Mouse (Mus musculus): ENCODE measurements around the gene 2310009B15Rik. TPM values are rescaled to one million over a fixed set of nuclear protein-coding genes. Genes with fewer than 3 reads are reported as not detected.

Gene 2310009B15Rik
- polyA plus RNA-seq, 1 experiment from 2014 or later, result 50.8 TPM

DNA sequence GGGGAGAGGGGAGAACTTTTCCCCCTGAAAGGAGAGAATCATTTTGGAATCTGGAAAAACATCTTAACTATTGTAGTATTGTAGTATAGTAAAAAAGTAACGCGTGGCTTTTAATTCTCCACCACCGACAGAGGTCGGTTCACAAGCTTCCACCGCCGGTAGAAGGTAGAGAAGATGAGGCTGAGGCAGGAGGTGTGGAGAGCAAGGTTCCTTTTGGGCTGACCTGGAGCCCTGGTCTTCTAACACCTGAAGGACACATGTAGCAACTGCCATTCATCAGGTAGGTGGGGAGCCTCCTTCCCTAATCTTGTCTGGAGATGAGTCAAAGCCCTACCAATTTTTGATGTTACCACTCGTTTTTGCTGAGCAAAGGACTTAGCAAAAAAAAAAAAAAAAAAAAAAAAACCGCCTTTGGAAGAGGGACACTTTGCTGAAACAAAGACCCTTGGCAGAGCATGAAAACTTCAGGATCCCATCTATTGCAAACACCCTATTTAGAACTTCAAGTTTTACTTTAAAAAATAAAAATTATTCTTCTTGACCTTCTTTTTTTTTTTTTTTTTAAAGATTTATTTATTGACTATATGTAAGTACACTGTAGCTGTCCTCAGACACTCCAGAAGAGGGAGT lies 7.0 kb downstream of the 2310009B15Rik start:
- WGBS, result 7% methylated on average over 8 of the region's 8 CpGs
- Histone ChIP-seq H3K27me3 (peaks cover 61% of the 10 kb centered on the region), H3K4me1 (replicated peaks) (peaks cover 18% of the 10 kb centered on the region), H3K9ac (replicated peaks) (no peak overlapping the region), H3K4me3 (replicated peaks) (0 out of 2 replicates have a peak overlapping the region, but pooled peaks have one; percentile 55), H3K36me3 (peaks cover 10% of the 10 kb centered on the region; the same call in 1 of the 2 replicates), H3K9me3 (no peaks in the 10 kb centered on the region), H3K27ac (no peak overlapping the region), H3K4me2 (replicated peaks) (peak overlapping the region; percentile 67)
- ATAC-seq, result no peak

DNA sequence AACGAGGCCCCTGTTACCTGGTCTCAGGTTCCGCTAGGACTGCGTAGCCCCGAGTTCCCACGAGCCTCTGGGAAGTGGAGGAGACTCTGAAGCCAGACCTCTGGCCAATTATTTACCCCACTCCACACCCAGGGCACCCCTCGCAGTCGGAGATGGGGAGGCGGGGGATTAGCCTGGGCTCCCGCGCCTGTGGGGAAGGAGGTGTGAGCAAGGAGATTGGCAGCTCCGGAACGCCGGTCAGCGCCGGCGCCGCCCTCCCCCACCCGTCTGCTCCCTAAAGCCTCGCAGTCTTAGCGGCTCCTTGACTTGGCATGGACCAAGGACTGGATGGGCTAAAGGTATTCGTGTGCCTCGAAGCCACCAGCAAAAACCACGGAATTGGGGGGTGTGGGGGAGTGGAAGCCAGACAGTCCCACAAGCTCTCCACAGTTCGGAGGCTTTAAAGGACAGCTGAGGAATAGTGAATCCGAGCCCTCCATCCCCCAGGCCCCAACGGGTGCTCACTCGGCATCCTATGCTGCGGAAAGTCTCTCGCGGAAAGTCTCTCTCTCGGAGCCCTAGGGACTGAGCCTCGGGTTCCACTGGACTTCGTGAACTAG lies 8.0 kb downstream of the 2310009B15Rik start, which contains the start of gene Lhx9:
Gene Lhx9, minus strand, starts transcription at position 67 of the 599 bp plus-strand sequence.
- peak; percentile 79 for ATAC-seq
- peak within 1 kb of the TSS; percentile 90 for H3K27ac ChIP-seq
- peak within 1 kb of the TSS; percentile 67 for H3K4me2 ChIP-seq (replicated peaks)
- WGBS, result under 1% methylated on average over 33 of the region's 33 CpGs
- peaks cover 10% of the 10 kb centered on the region; the same call in 1 of the 2 replicates for H3K36me3 ChIP-seq
- H3K4me1 ChIP-seq (replicated peaks), result peaks cover 26% of the 10 kb centered on the region
- H3K27me3 ChIP-seq, result peaks cover 72% of the 10 kb centered on the region
- peak within 1 kb of the TSS; percentile 95 for H3K9ac ChIP-seq (replicated peaks)
- peak within 1 kb of the TSS; percentile 55 for H3K4me3 ChIP-seq (replicated peaks)
- H3K9me3 ChIP-seq, result no peaks in the 10 kb centered on the region

DNA sequence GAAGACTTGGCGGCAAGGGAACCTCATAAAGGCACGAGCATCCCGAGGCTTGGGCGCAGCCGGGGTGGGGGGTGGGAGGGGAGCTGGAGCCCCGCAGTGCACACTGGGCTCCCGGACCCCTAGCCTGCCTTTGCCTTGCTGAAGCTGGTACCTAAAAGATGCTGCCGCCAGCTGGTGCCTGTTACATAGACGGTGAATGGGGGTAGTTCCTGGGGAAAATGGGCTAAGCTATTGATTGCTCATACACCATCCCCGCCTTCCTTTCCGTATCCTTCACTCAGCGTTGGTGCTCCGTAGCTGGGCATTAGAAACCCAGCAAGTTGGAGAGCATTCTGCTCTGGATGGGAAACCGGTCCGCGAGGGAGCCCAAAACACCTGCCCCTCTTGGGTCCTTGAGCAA lies 8.6 kb downstream of the 2310009B15Rik start:
- WGBS, result 0% methylated on average over 16 of the region's 16 CpGs
- H3K4me3 ChIP-seq (replicated peaks), result peak overlapping the region; percentile 55
- ATAC-seq, result peak; percentile 60
- H3K27ac ChIP-seq, result peak overlapping the region; percentile 90
- H3K9ac ChIP-seq (replicated peaks), result peak overlapping the region; percentile 72
- peaks cover 77% of the 10 kb centered on the region for H3K27me3 ChIP-seq
- no peaks in the 10 kb centered on the region for H3K9me3 ChIP-seq
- H3K4me2 ChIP-seq (replicated peaks), result peak overlapping the region; percentile 67
- H3K4me1 ChIP-seq (replicated peaks), result peaks cover 31% of the 10 kb centered on the region
- peaks cover 10% of the 10 kb centered on the region; the same call in 1 of the 2 replicates for H3K36me3 ChIP-seq

DNA sequence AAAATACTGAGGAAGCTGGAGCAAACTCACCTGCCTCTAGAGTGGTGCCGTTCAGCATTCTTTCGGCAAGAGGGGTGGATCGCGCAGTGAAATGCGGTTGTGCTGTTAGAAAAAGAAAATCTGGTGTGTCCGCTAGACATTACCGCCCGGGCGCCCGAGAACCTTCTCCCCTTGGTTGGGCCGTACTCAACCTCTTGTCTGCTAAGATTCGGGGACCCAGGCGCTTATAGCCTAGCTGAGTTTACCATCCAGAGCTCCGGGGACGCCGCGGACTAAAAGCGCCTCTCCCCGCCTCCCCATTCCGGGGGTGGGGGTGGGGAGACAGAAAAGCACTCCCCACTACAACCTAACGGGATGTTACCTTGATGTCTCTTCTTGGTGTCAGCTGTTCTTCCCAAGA lies 9.5 kb downstream of the 2310009B15Rik start:
- Histone ChIP-seq H3K9me3 (no peaks in the 10 kb centered on the region), H3K27ac (peak overlapping the region; percentile 88), H3K36me3 (peaks cover 10% of the 10 kb centered on the region; the same call in 1 of the 2 replicates), H3K4me1 (replicated peaks) (peaks cover 35% of the 10 kb centered on the region), H3K27me3 (peaks cover 85% of the 10 kb centered on the region), H3K4me2 (replicated peaks) (peak overlapping the region; percentile 67), H3K4me3 (replicated peaks) (peak overlapping the region; percentile 55), H3K9ac (replicated peaks) (peak overlapping the region; percentile 95)
- ATAC-seq, result no peak
- under 1% methylated on average over 21 of the region's 21 CpGs for WGBS

DNA sequence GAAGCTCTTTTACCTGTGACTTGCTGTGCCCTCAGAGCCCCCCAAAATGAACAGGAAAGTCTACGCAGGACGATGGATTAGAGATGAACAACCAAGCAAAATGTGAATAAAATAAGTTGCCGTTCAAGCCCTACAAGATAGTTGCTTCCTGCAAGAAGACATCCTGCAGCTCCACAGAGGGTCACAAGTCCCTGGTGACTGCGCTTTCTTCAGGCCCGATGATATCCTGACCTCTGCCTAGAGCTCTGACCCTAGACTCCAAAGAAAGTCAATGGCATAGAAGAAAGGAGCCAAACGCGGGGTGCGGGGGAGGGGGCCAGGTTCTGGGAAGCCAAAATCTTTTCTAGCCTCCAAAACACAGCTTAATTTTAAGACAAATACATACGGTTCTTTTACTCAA lies 10.1 kb downstream of the 2310009B15Rik start:
- peaks cover 84% of the 10 kb centered on the region for H3K27me3 ChIP-seq

DNA sequence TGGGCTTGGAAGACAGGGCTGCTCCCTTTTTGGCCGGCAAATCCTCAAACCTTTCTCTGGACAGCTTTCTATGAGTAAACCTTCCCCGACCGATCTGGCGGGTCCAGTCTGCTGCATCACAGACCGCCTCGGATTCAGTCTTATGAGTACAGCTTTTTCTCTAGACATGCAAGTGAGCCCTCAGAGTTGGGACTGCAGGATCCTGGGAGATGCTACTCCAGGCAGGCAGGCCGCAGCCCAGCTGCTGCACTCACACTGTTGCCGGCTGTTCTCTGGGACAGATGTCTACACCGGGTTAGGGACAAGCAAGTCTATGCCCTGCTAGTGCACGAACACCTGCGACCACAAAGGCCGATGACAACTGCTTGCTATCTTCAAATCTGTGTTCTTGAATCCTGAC lies 10.5 kb downstream of the 2310009B15Rik start:
- 2% methylated on average over 12 of the region's 12 CpGs for WGBS
- H3K27ac ChIP-seq, result peak overlapping the region; percentile 88
- H3K4me1 ChIP-seq (replicated peaks), result peaks cover 41% of the 10 kb centered on the region

More for the DNA sequence above, 10.1 kb downstream of the 2310009B15Rik start:
- 2% methylated on average over 9 of the region's 9 CpGs for WGBS
- Histone ChIP-seq H3K4me1 (replicated peaks) (peaks cover 37% of the 10 kb centered on the region), H3K36me3 (peaks cover 8% of the 10 kb centered on the region; the same call in 1 of the 2 replicates), H3K9me3 (no peaks in the 10 kb centered on the region), H3K27ac (peak overlapping the region; percentile 88), H3K9ac (replicated peaks) (peak overlapping the region; percentile 95), H3K4me2 (replicated peaks) (peak overlapping the region; percentile 67), H3K4me3 (replicated peaks) (peak overlapping the region; percentile 55)
- ATAC-seq, result no peak

DNA sequence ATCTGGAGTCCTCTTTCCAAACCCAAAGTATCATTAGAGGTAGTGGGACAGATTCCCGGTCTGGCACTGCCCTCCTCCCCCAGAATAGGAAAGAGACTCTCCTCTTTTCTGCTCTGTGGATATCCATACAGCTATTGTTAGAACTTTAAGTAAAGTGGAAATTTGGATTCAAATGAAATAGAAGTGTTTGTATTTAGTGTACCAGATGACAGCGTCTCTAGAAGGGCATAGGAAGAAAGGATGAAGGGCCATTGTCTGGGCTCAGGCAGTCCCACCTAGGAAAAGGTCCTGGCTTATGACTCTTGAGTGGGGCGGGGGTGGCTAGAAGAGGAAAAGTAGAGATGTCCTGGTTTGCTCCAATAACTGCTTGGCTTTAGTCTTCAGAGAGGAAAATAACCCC lies 11.2 kb downstream of the 2310009B15Rik start:
- Histone ChIP-seq H3K27me3 (peaks cover 74% of the 10 kb centered on the region), H3K4me2 (replicated peaks) (peak overlapping the region; percentile 67), H3K9ac (replicated peaks) (peak overlapping the region; percentile 95), H3K27ac (peak overlapping the region; percentile 88), H3K36me3 (no peaks in the 10 kb centered on the region), H3K9me3 (no peaks in the 10 kb centered on the region), H3K4me1 (replicated peaks) (peaks cover 41% of the 10 kb centered on the region), H3K4me3 (replicated peaks) (peak overlapping the region; percentile 55)
- no peak for ATAC-seq
- WGBS, result 13% methylated on average over 3 of the region's 3 CpGs

More for the DNA sequence above, 10.5 kb downstream of the 2310009B15Rik start:
- H3K36me3 ChIP-seq, result peaks cover 4% of the 10 kb centered on the region; the same call in 1 of the 2 replicates
- peak overlapping the region; percentile 55 for H3K4me3 ChIP-seq (replicated peaks)
- no peaks in the 10 kb centered on the region for H3K9me3 ChIP-seq
- H3K4me2 ChIP-seq (replicated peaks), result peak overlapping the region; percentile 67
- peak overlapping the region; percentile 95 for H3K9ac ChIP-seq (replicated peaks)
- ATAC-seq, result no peak
- H3K27me3 ChIP-seq, result peaks cover 80% of the 10 kb centered on the region

DNA sequence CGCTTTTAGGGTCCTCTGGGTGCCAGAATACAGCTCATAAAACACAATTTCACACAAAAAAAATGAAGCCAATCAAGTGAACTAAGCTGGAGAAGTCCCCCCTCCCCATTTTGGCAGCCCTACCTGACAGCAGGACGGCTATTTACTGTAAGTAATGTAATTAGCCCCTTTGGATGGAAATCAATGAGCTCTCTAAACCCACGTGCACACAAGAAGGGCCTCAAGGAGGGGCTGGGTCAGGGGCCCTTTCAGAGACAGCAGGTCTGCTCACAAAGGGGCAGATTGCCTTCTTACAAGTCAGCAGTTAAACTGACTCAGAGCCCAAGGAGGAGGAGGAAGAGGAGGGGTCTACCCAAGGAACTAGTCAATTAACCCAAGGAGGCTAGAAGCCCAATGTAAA lies 12.5 kb downstream of the 2310009B15Rik start:
- Histone ChIP-seq H3K36me3 (no peaks in the 10 kb centered on the region), H3K9ac (replicated peaks) (peak overlapping the region; percentile 95), H3K27ac (peak overlapping the region; percentile 96), H3K4me3 (replicated peaks) (peak overlapping the region; percentile 55), H3K4me1 (replicated peaks) (peaks cover 38% of the 10 kb centered on the region), H3K27me3 (peaks cover 72% of the 10 kb centered on the region), H3K4me2 (replicated peaks) (peak overlapping the region; percentile 67), H3K9me3 (no peaks in the 10 kb centered on the region)
- ATAC-seq, result no peak
- WGBS, result 0% methylated on average over 3 of the region's 3 CpGs

DNA sequence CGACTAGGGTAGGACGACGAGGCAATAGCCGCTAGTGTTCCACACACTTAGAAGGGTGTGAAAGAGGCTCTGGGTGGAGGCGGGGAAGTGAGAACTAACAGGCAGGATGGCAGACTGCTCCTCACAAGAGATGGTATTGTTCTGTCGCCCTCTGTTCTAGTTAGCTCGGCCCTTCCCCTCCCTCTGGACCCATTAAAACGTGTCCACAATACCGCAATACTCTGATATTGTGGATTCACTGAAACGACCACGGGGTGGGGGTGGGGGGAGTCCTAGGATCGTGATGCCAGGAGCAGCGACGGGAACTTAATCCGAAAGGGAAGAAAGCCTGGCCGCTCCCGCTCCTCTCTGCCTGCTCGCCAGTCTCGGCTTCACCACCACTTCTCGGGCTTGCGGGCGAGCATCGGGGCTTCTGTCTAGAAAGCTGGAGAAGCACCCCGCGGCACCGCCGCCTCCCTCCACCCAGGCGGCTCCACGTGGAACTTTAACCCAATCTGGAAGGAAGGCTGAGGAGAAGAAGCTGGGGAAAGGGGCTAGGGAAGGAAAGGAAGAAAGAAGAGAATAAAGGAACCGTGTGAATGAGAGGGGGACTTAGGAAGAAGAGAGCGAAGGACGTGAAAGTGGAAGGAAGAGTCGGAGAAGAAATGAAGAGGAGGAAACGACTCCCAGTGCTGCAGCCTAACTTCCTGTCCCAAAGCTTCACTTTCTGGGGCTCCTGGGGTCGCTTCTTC lies 13.1 kb downstream of the 2310009B15Rik start:
- Histone ChIP-seq H3K4me3 (replicated peaks) (peak overlapping the region; percentile 55), H3K4me2 (replicated peaks) (peak overlapping the region; percentile 67), H3K27ac (peak overlapping the region; percentile 96), H3K9ac (replicated peaks) (peak overlapping the region; percentile 95), H3K9me3 (no peaks in the 10 kb centered on the region), H3K36me3 (no peaks in the 10 kb centered on the region), H3K4me1 (replicated peaks) (peaks cover 32% of the 10 kb centered on the region), H3K27me3 (peaks cover 69% of the 10 kb centered on the region)
- WGBS, result under 1% methylated on average over 35 of the region's 35 CpGs
- ATAC-seq, result peak; percentile 53

DNA sequence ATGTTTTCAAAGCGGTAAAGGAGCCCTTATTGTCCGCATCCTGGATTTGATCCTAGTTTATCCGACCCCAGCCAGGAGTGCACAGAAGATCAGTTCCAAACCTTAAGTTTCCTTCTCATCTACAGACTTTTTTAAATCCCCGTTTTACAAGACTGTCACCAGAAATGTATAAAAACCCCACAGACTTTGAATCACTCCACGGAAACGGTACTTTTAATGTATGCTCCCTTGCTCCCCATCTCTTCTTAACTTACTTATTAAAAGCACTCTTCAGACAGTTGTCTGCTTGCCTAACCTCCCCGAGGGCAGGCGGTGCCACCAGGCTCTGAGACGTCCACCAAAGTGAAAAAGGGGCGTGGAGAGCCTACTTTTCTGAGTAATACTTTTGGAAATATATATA lies 13.9 kb downstream of the 2310009B15Rik start:
- ATAC-seq, result no peak
- peak overlapping the region; percentile 95 for H3K9ac ChIP-seq (replicated peaks)
- H3K27me3 ChIP-seq, result peaks cover 69% of the 10 kb centered on the region
- H3K9me3 ChIP-seq, result no peaks in the 10 kb centered on the region
- H3K27ac ChIP-seq, result peak overlapping the region; percentile 96
- H3K36me3 ChIP-seq, result 0 out of 2 replicates have a peak, but pooled peaks cover 1% of the 10 kb centered on the region
- peak overlapping the region; percentile 67 for H3K4me2 ChIP-seq (replicated peaks)
- WGBS, result 2% methylated on average over 10 of the region's 10 CpGs
- H3K4me3 ChIP-seq (replicated peaks), result peak overlapping the region; percentile 55
- H3K4me1 ChIP-seq (replicated peaks), result peaks cover 29% of the 10 kb centered on the region

DNA sequence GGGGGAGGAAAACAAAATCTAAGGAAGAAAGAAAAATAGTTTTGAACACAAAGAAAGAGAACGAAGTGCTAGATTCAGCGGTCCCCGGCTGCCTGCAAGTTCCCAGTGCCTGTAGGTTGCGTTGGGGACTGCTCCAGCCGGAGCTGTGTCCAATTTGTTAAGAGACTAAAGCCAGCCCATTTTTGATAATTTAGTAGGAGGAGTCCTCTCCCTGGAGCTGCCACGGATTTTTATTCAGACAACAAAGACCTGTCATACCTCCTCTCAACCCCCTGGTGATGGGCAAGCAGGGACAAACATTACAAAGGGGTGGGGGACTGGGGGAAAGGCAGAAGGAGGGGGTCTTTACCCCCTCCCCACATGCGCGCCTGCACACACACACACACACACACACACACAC lies 14.3 kb downstream of the 2310009B15Rik start:
- H3K36me3 ChIP-seq, result 0 out of 2 replicates have a peak, but pooled peaks cover 5% of the 10 kb centered on the region
- 0% methylated on average over 8 of the region's 8 CpGs for WGBS

More for the DNA sequence above, 14.3 kb downstream of the 2310009B15Rik start:
- Histone ChIP-seq H3K9me3 (no peaks in the 10 kb centered on the region), H3K4me3 (replicated peaks) (peak overlapping the region; percentile 55), H3K4me2 (replicated peaks) (peak overlapping the region; percentile 67), H3K9ac (replicated peaks) (peak overlapping the region; percentile 95), H3K27ac (peak overlapping the region; percentile 96), H3K27me3 (peaks cover 72% of the 10 kb centered on the region), H3K4me1 (replicated peaks) (peaks cover 29% of the 10 kb centered on the region)
- peak; percentile 76 for ATAC-seq
